Mouse (Mus musculus) layer of hippocampus, adult 8-10 months (tissue): Measurements from ENCODE around the gene Cdk8. TPM values are rescaled to one million over a fixed set of nuclear protein-coding genes. Genes with fewer than 3 reads are reported as not detected.
"Not testable (repeated sequence)": the region's sequence is repeated elsewhere in the genome, so short reads cannot be mapped to it uniquely, and the experiment has no call there.

Experiments
- DNase-seq, 2 experiments: peaks; one replicate each; pipeline ENCODE4 v3.0.0; 2022; ENCODE audit warnings: low spot score in 2 of 2
- total RNA-seq, 4 experiments: library from RNA; stranded (reverse); gene quantifications; 2 replicates each; pipeline ENCODE4 v1.2.4; 2022

Cdk8 gene
- total RNA-seq, result 10 to 100 TPM; 37.7 to 47.3 (median 42.7) TPM

GRCm38 (mm10) chr5:146230864-146231654 lies at the start of gene Cdk8:
Gene Cdk8 (plus strand): TSS chr5:146231230.
- peak; percentile 92 for DNase-seq

GRCm38 (mm10) chr5:146185204-146185603 lies 45.8 kb upstream of the Cdk8 start, which contains the start of gene 1700001J03Rik:
Gene 1700001J03Rik (minus strand): TSS chr5:146185304.
- not testable (repeated sequence) for DNase-seq

- DNase-seq, result peak; percentile 22 to 61
Observed at GRCm38 (mm10) chr5:146187441-146187840, 43.6 kb upstream of the Cdk8 start.

- no peak for DNase-seq
Observed at GRCm38 (mm10) chr5:146188144-146188543, 42.9 kb upstream of the Cdk8 start.

- DNase-seq, result no peak
Observed at GRCm38 (mm10) chr5:146188712-146189111, 42.3 kb upstream of the Cdk8 start.

- DNase-seq, result no peak
Observed at GRCm38 (mm10) chr5:146190093-146190492, 40.9 kb upstream of the Cdk8 start.

GRCm38 (mm10) chr5:146190501-146191269 lies 40.3 kb upstream of the Cdk8 start:
- no peak for DNase-seq

- DNase-seq, result no peak
Observed at GRCm38 (mm10) chr5:146193360-146193759, 37.7 kb upstream of the Cdk8 start.

GRCm38 (mm10) chr5:146199073-146199472 lies 32.0 kb upstream of the Cdk8 start:
- no peak for DNase-seq

GRCm38 (mm10) chr5:146199540-146199939 lies 31.5 kb upstream of the Cdk8 start:
- DNase-seq, result no peak

- no peak for DNase-seq
Observed at GRCm38 (mm10) chr5:146200580-146200979, 30.4 kb upstream of the Cdk8 start.

GRCm38 (mm10) chr5:146203921-146204320 lies 27.1 kb upstream of the Cdk8 start:
- DNase-seq, result no peak

GRCm38 (mm10) chr5:146205537-146205936 lies 25.5 kb upstream of the Cdk8 start:
- DNase-seq, result no peak

- DNase-seq, result no peak
Observed at GRCm38 (mm10) chr5:146220501-146220878, 10.5 kb upstream of the Cdk8 start.

- peak; percentile 91 to 96 for DNase-seq
Observed at GRCm38 (mm10) chr5:146220879-146221714, 9.9 kb upstream of the Cdk8 start, which contains the start of gene Rnf6. Gene Rnf6 (minus strand): TSS chr5:146221555.

GRCm38 (mm10) chr5:146221722-146222121 lies 9.3 kb upstream of the Cdk8 start:
- DNase-seq, result no peak

GRCm38 (mm10) chr5:146223786-146224185 lies 7.2 kb upstream of the Cdk8 start:
- peak in 1 of 2 experiments; percentile 46 for DNase-seq

- no peak for DNase-seq
Observed at GRCm38 (mm10) chr5:146227496-146227895, 3.5 kb upstream of the Cdk8 start.

- DNase-seq, result no peak
Observed at GRCm38 (mm10) chr5:146229869-146230650, 970 bp upstream of the Cdk8 start.

- DNase-seq, result peak in 1 of 2 experiments; percentile 24
Observed at GRCm38 (mm10) chr5:146231655-146231996, 596 bp downstream of the Cdk8 start.
